Mouse (Mus musculus) lung, adult 2 months (tissue): ENCODE measurements around the gene Kcnn3. TPM values are rescaled to one million over a fixed set of nuclear protein-coding genes. Genes with fewer than 3 reads are reported as not detected.

Experiments
- DNase-seq: peaks from one replicate; pipeline ENCODE4 v3.0.0; 2022
- H3K4me1 ChIP-seq: fragments of 200-500 bp; 2 replicates; pipeline ENCODE4 v1.6.1; 2011; ENCODE audit warnings: low read length; ENCODE audit not compliant: control insufficient read depth, insufficient read depth
- H3K4me3 ChIP-seq: fragments of 200-500 bp; replicated peaks from 2 replicates; pipeline ENCODE3; 2011; ENCODE audit warnings: low read depth, mild to moderate bottlenecking, control low read depth, low read length; ENCODE audit errors: extremely low read depth
- CTCF ChIP-seq: fragments of 200-500 bp; IDR thresholded peaks from 2 replicates; pipeline ENCODE4 v1.5.1; 2011; ENCODE audit warnings: mild to moderate bottlenecking, low read length, control low read depth; ENCODE audit not compliant: insufficient read depth
- POLR2A ChIP-seq: fragments of 200-500 bp; IDR thresholded peaks from 2 replicates; pipeline ENCODE4 v1.6.1; 2011; ENCODE audit warnings: low read depth, mild to moderate bottlenecking, control low read depth, low read length, borderline replicate concordance; ENCODE audit errors: extremely low read depth
- WGBS: fragments of 180-500 bp; shearing (Covaris S2); methylation state at CpG from one replicate; pipeline ENCODE4 v1.1.7; 2018; 5-methylcytosine and 5-hydroxymethylcytosine counted together
- polyA plus RNA-seq: library from polyadenylated mRNA; depleted of rRNA; stranded (reverse); fragments of >200 nt; gene quantifications from 2 replicates; pipeline ENCODE4 v1.2.3, GENCODE M21; 2012

Kcnn3 gene
- polyA plus RNA-seq, 1 experiment = 7.1 TPM

DNA sequence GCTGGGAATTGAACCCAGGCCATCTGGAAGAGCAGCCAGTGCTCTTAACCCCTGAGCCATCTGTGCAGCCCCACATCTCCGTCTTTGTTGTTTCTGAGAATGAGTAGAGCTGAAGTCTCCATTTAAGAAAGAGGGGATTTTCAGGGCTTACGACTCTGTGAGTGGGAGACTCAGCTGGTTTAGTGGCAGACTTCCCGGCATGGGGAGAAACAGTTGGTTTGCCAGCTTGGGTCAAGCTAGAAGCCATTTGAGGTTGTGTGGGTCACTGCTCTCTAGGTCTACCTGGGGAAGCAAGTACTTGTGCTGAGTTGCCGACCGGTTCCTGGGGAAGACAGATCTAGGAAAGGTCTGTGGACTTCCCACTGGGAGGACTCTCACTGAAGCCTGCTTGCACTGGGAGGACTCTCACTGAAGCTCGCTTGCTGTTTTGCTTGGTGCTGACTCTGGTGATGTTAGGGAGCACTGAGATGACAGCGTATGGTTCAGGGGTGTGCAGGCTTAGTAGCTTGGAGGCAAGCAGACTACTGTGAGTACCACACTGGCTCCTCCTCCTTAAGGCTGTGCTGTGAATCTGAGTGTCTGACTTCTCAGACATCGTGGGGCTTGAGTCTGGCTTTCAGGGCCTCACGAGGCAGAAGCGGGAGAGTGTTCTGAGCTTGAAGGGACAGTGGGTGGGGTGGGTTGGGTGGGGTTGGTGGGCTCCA, 19.2 kb downstream of the Kcnn3 start:
- Histone ChIP-seq H3K4me1 (no peaks in the 10 kb centered on the region), H3K4me3 (no peak overlapping the region)
- WGBS = 87% methylated on average over 10 of the region's 10 CpGs
- TF ChIP-seq CTCF (no peak), POLR2A (no peak)
- no peak for DNase-seq

DNA sequence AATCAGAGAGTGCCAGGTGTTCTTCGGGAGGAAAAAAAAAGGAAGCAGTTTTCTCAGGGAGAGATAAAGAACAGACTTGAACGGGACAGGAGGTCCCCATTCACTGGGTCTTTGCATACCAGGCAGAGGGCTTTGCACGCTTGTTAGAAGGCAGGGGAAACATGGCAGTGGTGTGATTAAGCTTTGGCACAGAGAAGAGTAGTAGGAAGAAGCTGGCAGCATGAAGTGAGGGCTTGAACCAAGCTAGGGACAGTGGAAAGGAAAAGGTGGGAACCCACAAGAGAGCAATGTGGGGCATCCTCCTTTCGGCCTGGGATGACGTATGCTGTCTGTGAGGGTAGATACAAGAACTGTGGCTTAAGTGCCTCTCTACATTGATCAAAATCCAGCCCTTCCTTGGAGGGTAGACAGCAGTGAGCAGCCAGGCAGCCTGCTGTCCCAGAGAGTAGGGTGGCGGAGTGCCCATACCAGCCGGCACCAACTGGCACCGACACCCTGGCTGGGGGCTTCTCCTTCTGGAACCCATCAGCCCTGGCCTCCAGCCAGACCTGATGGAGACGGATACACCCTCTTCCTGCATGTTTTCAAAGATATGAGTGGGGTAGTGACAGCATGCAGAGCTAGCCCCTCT, 19.9 kb downstream of the Kcnn3 start:
- DNase-seq = no peak
- 45% methylated on average over 9 of the region's 9 CpGs for WGBS
- no peak for TF ChIP-seq POLR2A
- no peak for TF ChIP-seq CTCF
- H3K4me3 ChIP-seq = no peak overlapping the region
- no peaks in the 10 kb centered on the region for H3K4me1 ChIP-seq

DNA sequence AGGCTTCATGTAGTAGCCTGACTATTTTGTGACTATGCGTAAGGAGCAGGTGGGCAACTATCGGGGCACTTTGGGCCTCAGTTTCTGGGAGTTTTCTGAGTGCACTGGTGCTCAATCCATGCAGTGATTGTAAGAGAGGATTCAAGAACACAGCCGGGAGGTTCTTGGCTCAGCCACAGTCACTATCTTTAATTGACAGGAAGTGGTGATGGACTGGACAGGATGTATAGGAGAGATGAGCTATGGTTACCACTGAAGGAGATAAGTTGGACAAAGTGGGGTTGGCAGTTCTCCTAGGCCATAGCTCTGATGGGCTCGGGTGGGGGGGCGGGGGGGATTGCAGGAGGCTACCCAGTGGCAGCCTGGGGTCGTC, 20.4 kb downstream of the Kcnn3 start:
- H3K4me1 ChIP-seq = no peaks in the 10 kb centered on the region
- 61% methylated on average over 6 of the region's 6 CpGs for WGBS
- TF ChIP-seq CTCF = no peak
- TF ChIP-seq POLR2A = no peak

DNA sequence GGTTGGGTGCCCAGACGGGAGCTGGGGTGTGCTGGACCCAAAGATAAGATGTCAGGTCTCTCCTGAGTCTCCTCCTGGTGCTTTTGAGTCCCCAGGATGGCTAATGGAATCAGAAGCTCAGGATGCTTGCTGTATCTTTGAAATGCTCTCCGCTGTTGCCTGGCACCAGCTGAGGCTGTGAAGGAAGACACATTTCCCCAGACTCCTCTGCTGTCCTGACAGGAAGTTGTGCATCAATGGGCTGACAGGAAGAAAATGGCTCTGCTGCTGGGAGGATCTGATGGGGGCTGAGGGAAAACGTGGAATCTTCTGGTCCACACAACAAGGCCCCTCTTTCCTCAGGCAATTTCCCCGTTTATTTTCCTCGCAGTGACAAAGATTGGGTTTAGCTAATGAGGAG, 27.0 kb downstream of the Kcnn3 start:
- DNase-seq = no peak
- no peaks in the 10 kb centered on the region for H3K4me1 ChIP-seq
- WGBS = 28% methylated on average over 5 of the region's 5 CpGs
- no peak overlapping the region for H3K4me3 ChIP-seq
- TF ChIP-seq POLR2A = no peak

More for the DNA sequence above, 20.4 kb downstream of the Kcnn3 start:
- H3K4me3 ChIP-seq = no peak overlapping the region
- DNase-seq = no peak

DNA sequence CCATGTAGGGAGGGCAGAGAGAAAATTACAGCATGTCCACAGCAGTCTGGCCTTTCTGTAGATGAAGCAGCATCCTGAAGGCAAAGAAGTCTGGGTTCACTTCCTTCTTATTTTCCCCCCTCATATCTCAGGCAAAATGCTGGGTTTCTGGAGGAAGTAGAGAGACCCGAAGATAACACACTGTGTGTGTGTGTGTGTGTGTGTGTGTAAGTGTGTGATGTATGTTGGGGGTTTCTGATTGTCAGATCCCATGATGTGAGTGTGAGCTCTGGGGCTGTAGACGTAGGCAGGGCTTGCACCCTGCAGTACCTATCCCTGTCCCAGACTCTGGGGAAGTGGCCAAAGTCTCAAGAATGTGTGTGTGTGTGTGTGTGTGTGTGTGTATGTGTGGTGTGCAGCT, 28.8 kb downstream of the Kcnn3 start:
- 68% methylated on average over 2 of the region's 2 CpGs for WGBS
- H3K4me3 ChIP-seq = no peak overlapping the region
- H3K4me1 ChIP-seq = no peaks in the 10 kb centered on the region
- DNase-seq = no peak
- no peak for TF ChIP-seq POLR2A
- TF ChIP-seq CTCF = no peak

DNA sequence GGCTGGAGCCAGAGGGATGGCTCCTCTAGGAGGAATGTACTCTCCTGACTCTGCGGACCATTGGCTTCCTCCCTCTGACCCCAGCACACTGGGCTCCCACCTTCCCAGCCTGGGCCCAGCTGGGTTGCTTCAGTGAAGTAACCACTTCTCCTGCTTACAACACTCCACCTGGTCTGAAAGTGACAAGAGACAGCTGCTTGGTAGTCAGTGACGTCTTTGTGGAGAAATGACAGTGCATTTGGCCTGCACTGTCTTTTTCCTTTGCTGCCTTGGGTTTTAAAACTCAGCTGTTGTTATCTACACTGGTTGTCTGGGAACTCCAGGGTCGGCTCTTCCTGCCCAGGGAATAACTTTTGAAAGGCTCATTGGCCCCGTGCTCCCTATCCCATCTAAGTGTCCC, 29.5 kb downstream of the Kcnn3 start:
- Histone ChIP-seq H3K4me3 (no peak overlapping the region), H3K4me1 (no peaks in the 10 kb centered on the region)
- no peak for DNase-seq
- 43% methylated on average over 4 of the region's 4 CpGs for WGBS
- TF ChIP-seq POLR2A (no peak), CTCF (no peak)

DNA sequence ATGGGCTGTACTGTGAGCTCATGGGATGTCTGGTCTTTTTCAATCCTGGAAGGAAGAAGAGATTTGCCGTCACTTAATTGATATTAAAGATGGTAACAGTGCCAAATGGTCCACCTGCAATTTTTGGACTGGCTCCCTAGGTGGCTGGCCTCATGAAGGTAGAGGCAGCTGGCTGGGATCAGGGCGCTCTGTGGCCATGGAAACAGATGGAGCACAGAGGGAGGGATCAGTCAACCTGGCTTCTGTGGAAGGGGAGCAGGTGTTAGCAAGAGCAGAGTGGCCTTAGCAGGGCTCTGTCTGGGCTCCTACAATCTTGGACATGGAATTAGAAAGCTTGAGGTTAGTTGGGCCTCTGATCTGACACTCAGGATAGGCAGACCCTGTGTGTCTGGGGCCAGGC, 31.9 kb downstream of the Kcnn3 start:
- 94% methylated on average over 2 of the region's 2 CpGs for WGBS
- no peak for DNase-seq
- no peaks in the 10 kb centered on the region for H3K4me1 ChIP-seq
- no peak overlapping the region for H3K4me3 ChIP-seq
- TF ChIP-seq POLR2A (no peak), CTCF (no peak)

DNA sequence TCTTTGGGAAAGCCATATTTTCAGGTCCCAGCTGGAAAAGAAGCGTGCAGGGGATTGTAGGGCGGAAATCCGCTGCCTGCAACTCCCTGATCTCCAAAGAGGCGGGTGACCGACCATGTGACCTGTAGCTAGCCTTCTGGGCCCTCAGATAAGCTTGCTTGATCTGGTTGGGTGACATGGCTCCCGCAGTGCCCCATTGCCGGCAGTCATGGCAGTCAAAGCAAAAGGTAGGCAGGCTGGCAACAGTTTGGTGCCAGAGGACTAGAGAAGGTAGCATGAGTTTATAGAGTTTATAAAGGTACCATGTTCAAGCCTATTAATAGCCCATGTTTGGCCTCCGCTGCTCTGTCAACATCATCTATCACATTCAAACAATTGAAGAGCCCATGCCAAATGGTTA, 33.5 kb downstream of the Kcnn3 start:
- DNase-seq = no peak
- H3K4me3 ChIP-seq = no peak overlapping the region
- WGBS = 78% methylated on average over 8 of the region's 8 CpGs
- no peaks in the 10 kb centered on the region for H3K4me1 ChIP-seq
- no peak for TF ChIP-seq CTCF
- no peak for TF ChIP-seq POLR2A

DNA sequence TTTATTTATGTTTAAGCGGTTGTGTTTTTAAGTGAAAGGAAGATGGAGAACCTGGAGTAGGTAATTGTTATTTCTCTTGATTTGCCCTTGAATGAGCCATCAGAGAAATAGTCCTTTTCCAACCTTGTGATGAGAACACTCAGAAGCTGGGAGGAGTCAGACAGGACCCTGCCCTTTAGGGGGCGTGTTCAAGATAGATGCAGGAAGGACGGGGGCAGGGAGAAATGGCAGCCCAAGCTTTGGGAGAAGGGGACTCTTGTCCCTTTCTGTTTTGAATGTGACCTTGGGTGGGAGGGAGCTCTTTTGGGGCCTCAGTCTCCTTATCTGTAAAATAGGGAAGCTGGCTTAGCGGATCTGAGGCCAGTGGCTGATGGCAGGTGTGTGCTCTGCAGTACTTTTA, 34.0 kb downstream of the Kcnn3 start:
- H3K4me3 ChIP-seq = no peak overlapping the region
- H3K4me1 ChIP-seq = no peaks in the 10 kb centered on the region
- DNase-seq = no peak
- TF ChIP-seq POLR2A = no peak
- TF ChIP-seq CTCF = no peak
- WGBS = 80% methylated on average over 4 of the region's 4 CpGs

DNA sequence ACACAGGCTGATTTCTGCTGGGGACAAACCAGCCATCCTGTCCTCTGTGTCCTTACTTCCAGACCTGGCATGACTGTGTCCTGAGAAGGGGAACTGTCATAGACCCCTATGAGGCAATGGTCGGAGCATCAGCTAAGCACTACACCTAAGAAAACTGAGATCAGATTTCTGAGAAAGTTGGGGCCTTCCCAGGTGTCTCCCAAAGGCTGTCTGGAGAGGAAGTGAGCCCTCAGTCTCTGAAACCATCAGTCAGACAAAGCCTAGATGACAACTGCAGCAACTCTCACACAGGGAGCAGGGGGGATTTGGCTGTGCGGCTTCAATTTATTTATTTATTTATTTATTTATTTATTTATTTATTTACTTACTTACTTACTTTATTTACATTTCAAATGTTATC, 34.6 kb downstream of the Kcnn3 start:
- H3K4me3 ChIP-seq = no peak overlapping the region
- no peak for TF ChIP-seq CTCF
- TF ChIP-seq POLR2A = no peak
- DNase-seq = no peak
- WGBS = 77% methylated on average over 2 of the region's 2 CpGs
- no peaks in the 10 kb centered on the region for H3K4me1 ChIP-seq
